Mouse (Mus musculus) adipocyte (in vitro differentiated cells): ENCODE measurements around the gene Rcor1.

Experiments
- DNase-seq: peaks from one replicate; pipeline ENCODE4 v3.0.0-alpha.2; 2016; ENCODE audit warnings: low spot score

Gene Rcor1

GRCm38 (mm10) chr12:111164310-111164751 lies 125.2 kb downstream of the Rcor1 start:
- DNase-seq, result peak; percentile 71

GRCm38 (mm10) chr12:111165146-111165812 lies 126.1 kb downstream of the Rcor1 start:
- DNase-seq, result peak; percentile 57
